Mouse (Mus musculus): ENCODE data around the gene Recql. TPM values are rescaled to one million over a fixed set of nuclear protein-coding genes. Genes with fewer than 3 reads are reported as not detected.

The Recql gene
- total RNA-seq (2014; rRNA removed) = 12.8 and 16.8 TPM in 2 replicates
- 16.2 and 18.7 TPM in 2 replicates for polyA plus RNA-seq (2015; fragmentation: Nextera tagmentation; extraction: Ambion mirVana)

DNA sequence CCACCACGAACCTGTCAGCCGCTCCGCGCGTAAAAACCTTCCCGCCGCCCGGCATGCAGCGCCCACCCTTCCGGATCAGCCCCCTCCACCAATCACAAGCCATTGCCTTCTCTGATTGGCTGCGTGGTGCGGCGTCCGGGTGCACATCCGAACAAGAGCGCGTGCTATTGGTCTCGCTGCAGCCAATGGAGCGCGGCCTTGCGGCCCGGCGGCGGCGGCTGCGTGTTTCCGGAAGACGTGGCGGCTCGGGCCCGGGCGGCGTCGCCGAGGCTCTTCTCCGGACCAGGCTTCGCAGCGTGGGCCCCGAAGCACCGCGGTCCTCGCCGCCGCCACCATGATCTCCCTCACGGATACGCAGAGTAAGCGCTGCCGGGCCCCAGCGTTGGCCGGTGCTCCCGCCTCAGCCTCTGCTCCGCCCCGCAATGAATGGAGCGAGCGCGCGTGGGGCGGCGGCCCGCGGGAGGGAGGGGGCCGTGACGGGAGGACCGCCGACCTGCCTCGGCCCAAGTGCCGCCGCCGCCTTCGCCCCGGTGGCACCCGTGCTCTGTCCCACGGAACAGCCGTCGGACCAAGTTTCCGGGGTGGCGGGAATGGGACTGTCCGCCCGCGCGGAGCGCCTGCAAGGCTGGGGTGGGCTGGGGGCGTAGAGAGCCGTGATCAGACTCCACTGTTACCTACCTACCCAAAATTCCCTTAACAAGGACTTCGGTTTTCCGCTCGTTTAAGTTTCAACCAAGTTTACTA is at the start of gene Recql, which contains the start of gene Golt1b:
Gene Recql (minus strand): TSS at position 77 of the 744 bp plus-strand sequence.
Gene Golt1b (plus strand): TSS at position 211 of the 744 bp plus-strand sequence.
- WGBS = under 1% methylated on average over 64 of the region's 87 CpGs
- Histone ChIP-seq H3K9me3 (ENCODE audit: low read length) (no peaks in the 10 kb centered on the region), H3K4me1 (ENCODE audit: insufficient read depth, low read length) (peaks cover 5% of the 10 kb centered on the region; the same call in 1 of the 2 replicates), H3K9ac (replicated peaks; ENCODE audit: low read length, poor library complexity, severe bottlenecking) (peak within 1 kb of the TSS; percentile 77), H3K27me3 (ENCODE audit: insufficient read depth, low read length) (no peaks in the 10 kb centered on the region), H3K36me3 (ENCODE audit: insufficient read depth, low read length) (no peaks in the 10 kb centered on the region), H3K4me2 (ENCODE audit: low read depth, low read length, poor library complexity, severe bottlenecking) (peak within 1 kb of the TSS; percentile 78), H3K4me3 (ENCODE audit: low read depth, low read length) (peak within 1 kb of the TSS; percentile 84), H3K27ac (ENCODE audit: low read depth, low read length) (peak within 1 kb of the TSS; percentile 51; the same call in 1 of the 2 replicates)
- ATAC-seq (ENCODE audit: low FRiP score) (peak; percentile 100), DNase-seq (ENCODE audit: low spot score) (peak; percentile 97)
- TF ChIP-seq CTCF (IDR thresholded peaks at IDR 0.05) = no peak

DNA sequence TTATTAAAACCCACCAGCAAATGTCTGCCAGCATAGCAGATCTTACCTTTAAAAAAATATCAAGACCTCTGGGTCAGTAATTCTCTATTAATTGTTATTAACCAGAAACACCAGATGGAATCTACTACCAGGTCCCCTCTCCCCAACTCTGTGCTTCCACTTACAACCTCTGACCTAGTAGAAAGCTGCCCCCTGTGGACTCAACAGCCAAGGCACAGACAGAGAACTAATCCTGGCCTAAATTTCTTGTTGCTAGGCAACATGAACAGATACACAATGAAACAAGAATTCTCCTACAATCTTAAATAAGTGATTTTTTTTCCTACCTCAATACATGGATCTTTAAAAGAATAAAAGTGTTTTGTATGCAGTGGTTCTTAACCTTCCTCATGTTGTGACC is 42.2 kb upstream of the Recql start:
- ATAC-seq (ENCODE audit: low FRiP score) (0 out of 2 replicates have a peak, but pooled peaks have one; percentile 56), DNase-seq (ENCODE audit: low spot score) (no peak)
- TF ChIP-seq CTCF (IDR thresholded peaks at IDR 0.05) = no peak
- H3K27me3 ChIP-seq (ENCODE audit: insufficient read depth, low read length) = no peaks in the 10 kb centered on the region
- no peaks in the 10 kb centered on the region for H3K9me3 ChIP-seq (ENCODE audit: low read length)
- no peak overlapping the region for H3K4me3 ChIP-seq (ENCODE audit: low read depth, low read length)
- H3K27ac ChIP-seq (ENCODE audit: low read depth, low read length) = no peak overlapping the region
- no peak overlapping the region for H3K9ac ChIP-seq (replicated peaks; ENCODE audit: low read length, poor library complexity, severe bottlenecking)
- H3K36me3 ChIP-seq (ENCODE audit: insufficient read depth, low read length) = no peaks in the 10 kb centered on the region
- no peaks in the 10 kb centered on the region for H3K4me1 ChIP-seq (ENCODE audit: insufficient read depth, low read length)
- no peak overlapping the region for H3K4me2 ChIP-seq (ENCODE audit: low read depth, low read length, poor library complexity, severe bottlenecking)

DNA sequence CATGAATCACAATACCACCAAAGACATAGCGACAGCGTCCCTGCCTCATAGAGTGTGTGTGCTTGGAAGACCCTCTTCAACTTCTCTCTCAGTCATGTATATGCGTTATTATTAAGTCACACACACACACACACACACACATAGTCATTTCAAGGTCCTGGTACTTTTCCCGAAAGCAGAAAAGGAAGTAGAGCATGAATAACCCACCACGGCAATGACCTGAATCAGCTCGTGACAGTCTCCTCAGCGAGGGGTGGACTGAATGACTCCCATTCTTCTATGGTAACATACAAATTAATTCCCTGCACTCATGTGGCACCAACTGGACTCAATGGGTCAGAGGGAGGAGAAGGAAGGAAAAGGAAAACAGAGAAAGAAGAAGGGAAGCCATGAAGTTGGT is 38.1 kb upstream of the Recql start:
- Histone ChIP-seq H3K9me3 (ENCODE audit: low read length) (no peaks in the 10 kb centered on the region), H3K27me3 (ENCODE audit: insufficient read depth, low read length) (no peaks in the 10 kb centered on the region), H3K4me3 (ENCODE audit: low read depth, low read length) (no peak overlapping the region), H3K9ac (replicated peaks; ENCODE audit: low read length, poor library complexity, severe bottlenecking) (no peak overlapping the region), H3K4me2 (ENCODE audit: low read depth, low read length, poor library complexity, severe bottlenecking) (no peak overlapping the region), H3K36me3 (ENCODE audit: insufficient read depth, low read length) (no peaks in the 10 kb centered on the region), H3K27ac (ENCODE audit: low read depth, low read length) (no peak overlapping the region), H3K4me1 (ENCODE audit: insufficient read depth, low read length) (no peaks in the 10 kb centered on the region)
- no peak for DNase-seq (ENCODE audit: low spot score)
- TF ChIP-seq CTCF (IDR thresholded peaks at IDR 0.05) = no peak
- no peak for ATAC-seq (ENCODE audit: low FRiP score)
- WGBS = 77% methylated on average over 7 of the region's 7 CpGs

DNA sequence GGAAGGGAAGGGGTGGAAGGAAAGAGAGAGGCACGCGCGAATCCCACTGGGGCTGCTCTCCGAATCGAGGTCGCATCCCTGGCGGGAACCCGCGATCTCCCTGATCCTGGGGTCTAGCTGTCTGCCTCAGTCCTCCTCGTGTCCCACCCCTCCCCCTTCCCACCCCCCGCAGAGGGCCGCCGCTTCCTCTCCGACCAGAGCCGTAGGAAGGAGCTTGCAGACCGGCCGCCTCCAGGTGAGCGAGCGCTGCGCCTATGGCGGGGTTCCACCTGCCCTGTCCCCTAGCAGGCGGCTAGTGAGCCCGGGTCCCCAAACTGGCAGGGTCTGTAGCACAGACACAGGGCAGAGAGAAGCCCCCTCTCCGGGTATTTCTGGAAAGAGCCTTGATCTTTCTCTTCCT is 27.7 kb upstream of the Recql start:
- peak overlapping the region; percentile 78 for H3K4me2 ChIP-seq (ENCODE audit: low read depth, low read length, poor library complexity, severe bottlenecking)
- DNase-seq (ENCODE audit: low spot score) (no peak), ATAC-seq (ENCODE audit: low FRiP score) (peak; percentile 20; the same call in 1 of the 2 replicates)
- no peaks in the 10 kb centered on the region for H3K4me1 ChIP-seq (ENCODE audit: insufficient read depth, low read length)
- H3K9ac ChIP-seq (replicated peaks; ENCODE audit: low read length, poor library complexity, severe bottlenecking) = peak overlapping the region; percentile 54
- no peak overlapping the region for H3K27ac ChIP-seq (ENCODE audit: low read depth, low read length)
- H3K9me3 ChIP-seq (ENCODE audit: low read length) = no peaks in the 10 kb centered on the region
- peak overlapping the region; percentile 42 for H3K4me3 ChIP-seq (ENCODE audit: low read depth, low read length)
- H3K27me3 ChIP-seq (ENCODE audit: insufficient read depth, low read length) = peaks cover 14% of the 10 kb centered on the region
- 2% methylated on average over 18 of the region's 24 CpGs for WGBS
- no peak for TF ChIP-seq CTCF (IDR thresholded peaks at IDR 0.05)
- H3K36me3 ChIP-seq (ENCODE audit: insufficient read depth, low read length) = no peaks in the 10 kb centered on the region

DNA sequence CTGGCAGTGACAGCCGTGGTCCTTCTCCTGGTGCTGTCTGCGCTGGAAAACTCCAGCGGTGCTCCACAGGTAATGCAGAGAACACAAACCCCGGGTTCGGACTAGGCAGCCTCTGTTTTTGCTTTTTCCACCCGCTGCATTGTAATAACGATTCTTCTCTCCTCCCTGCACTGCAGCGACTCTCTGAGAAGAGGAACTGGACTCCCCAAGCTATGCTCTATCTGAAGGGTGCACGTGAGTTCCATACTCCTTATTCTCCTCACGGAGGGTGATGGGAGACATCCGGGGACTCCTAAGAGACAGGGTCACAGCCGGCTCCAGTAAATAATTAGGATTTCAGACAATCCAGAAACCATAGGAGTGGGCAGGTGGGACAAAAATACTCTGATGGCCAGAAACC is 27.0 kb upstream of the Recql start:
- Histone ChIP-seq H3K36me3 (ENCODE audit: insufficient read depth, low read length) (no peaks in the 10 kb centered on the region), H3K4me3 (ENCODE audit: low read depth, low read length) (peak overlapping the region; percentile 42), H3K9me3 (ENCODE audit: low read length) (no peaks in the 10 kb centered on the region), H3K27ac (ENCODE audit: low read depth, low read length) (no peak overlapping the region), H3K4me1 (ENCODE audit: insufficient read depth, low read length) (no peaks in the 10 kb centered on the region), H3K27me3 (ENCODE audit: insufficient read depth, low read length) (peaks cover 14% of the 10 kb centered on the region), H3K9ac (replicated peaks; ENCODE audit: low read length, poor library complexity, severe bottlenecking) (0 out of 2 replicates have a peak overlapping the region, but pooled peaks have one; percentile 8), H3K4me2 (ENCODE audit: low read depth, low read length, poor library complexity, severe bottlenecking) (peak overlapping the region; percentile 78)
- WGBS = 11% methylated on average over 12 of the region's 12 CpGs
- DNase-seq (ENCODE audit: low spot score) (no peak), ATAC-seq (ENCODE audit: low FRiP score) (0 out of 2 replicates have a peak, but pooled peaks have one; percentile 47)
- no peak for TF ChIP-seq CTCF (IDR thresholded peaks at IDR 0.05)

DNA sequence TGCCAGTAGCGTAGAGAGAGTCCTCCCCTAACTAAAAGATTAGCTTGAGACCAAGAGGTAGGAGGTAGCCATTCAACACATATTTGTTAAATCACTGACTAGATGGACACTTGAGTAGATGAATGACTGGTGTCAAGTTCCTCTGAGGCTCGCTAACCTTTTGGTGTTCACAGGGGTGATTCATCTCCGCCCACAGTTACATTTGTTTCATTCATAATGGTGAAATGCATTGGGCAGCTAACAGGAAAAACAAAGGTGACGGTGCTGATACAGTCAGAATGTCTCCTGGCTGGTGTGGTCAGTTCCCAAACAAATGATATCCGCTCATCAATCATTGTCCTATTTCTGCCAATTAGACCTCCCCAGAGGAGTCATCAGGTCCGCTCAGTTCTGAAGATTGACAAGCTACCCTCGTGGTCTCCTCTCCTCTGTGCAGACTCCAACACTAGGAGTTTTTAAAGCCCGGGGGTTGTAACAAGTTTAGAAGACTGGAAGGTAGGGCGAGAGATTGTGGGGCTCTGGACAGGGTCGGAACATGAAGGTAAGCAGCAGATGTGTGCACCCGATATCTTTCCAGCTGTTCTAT is 26.1 kb upstream of the Recql start, which contains the start of gene Spx:
Gene Spx (plus strand): TSS at position 536 of the 586 bp plus-strand sequence.
- no peak for ATAC-seq (ENCODE audit: low FRiP score)
- no peak within 1 kb of the TSS for H3K27ac ChIP-seq (ENCODE audit: low read depth, low read length)
- WGBS = 78% methylated on average over 11 of the region's 11 CpGs
- no peak for TF ChIP-seq CTCF (IDR thresholded peaks at IDR 0.05)
- peak within 1 kb of the TSS; percentile 42 for H3K4me3 ChIP-seq (ENCODE audit: low read depth, low read length)
- no peaks in the 10 kb centered on the region for H3K36me3 ChIP-seq (ENCODE audit: insufficient read depth, low read length)
- H3K9me3 ChIP-seq (ENCODE audit: low read length) = no peaks in the 10 kb centered on the region
- H3K4me2 ChIP-seq (ENCODE audit: low read depth, low read length, poor library complexity, severe bottlenecking) = peak within 1 kb of the TSS; percentile 78
- H3K4me1 ChIP-seq (ENCODE audit: insufficient read depth, low read length) = no peaks in the 10 kb centered on the region
- peaks cover 14% of the 10 kb centered on the region for H3K27me3 ChIP-seq (ENCODE audit: insufficient read depth, low read length)
- H3K9ac ChIP-seq (replicated peaks; ENCODE audit: low read length, poor library complexity, severe bottlenecking) = 0 out of 2 replicates have a peak within 1 kb of the TSS, but pooled peaks have one; percentile 8
- DNase-seq (ENCODE audit: low spot score) = no peak
